Mouse (Mus musculus) embryonic fibroblast, embryonic 13.5 days (primary cell): ENCODE data around the gene Fam180a. TPM values are rescaled to one million over a fixed set of nuclear protein-coding genes. Genes with fewer than 3 reads are reported as not detected.
"Not testable (repeated sequence)": the region's sequence is repeated elsewhere in the genome, so short reads cannot be mapped to it uniquely, and the experiment has no call there.

Experiments used
- H3K27ac ChIP-seq: 2 replicates; pipeline ENCODE4 v1.5.1; 2012; ENCODE audit warnings: low read length, control low read depth, inconsistent platforms; ENCODE audit not compliant: insufficient read depth
- H3K4me1 ChIP-seq: 2 replicates; pipeline ENCODE4 v1.6.1; 2011; ENCODE audit warnings: low read length; ENCODE audit not compliant: control insufficient read depth, insufficient read depth
- H3K4me3 ChIP-seq: 2 replicates; pipeline ENCODE4 v1.5.1; 2011; ENCODE audit warnings: mild to moderate bottlenecking, control low read depth, low read length; ENCODE audit not compliant: insufficient read depth
- CTCF ChIP-seq: IDR thresholded peaks from 2 replicates; pipeline ENCODE4 v1.5.1; 2011; ENCODE audit warnings: mild to moderate bottlenecking, control low read depth, low read length, moderate library complexity, borderline replicate concordance; ENCODE audit not compliant: insufficient read depth
- POLR2A ChIP-seq: IDR thresholded peaks from 2 replicates; pipeline ENCODE4 v1.6.1; 2011; ENCODE audit warnings: low read depth, mild to moderate bottlenecking, control low read depth, low read length, moderate library complexity
- polyA plus RNA-seq: library from polyadenylated mRNA; stranded (reverse); fragments of >200 nt; gene quantifications from 2 replicates; pipeline ENCODE4 v1.2.4, GENCODE M21; 2011; ENCODE audit warnings: low read depth; ENCODE audit not compliant: missing spikeins, insufficient read length

The Fam180a gene
- polyA plus RNA-seq, result 0.62 and 3.0 TPM in 2 replicates

GRCm38 (mm10) chr6:35326111-35326515, at the start of gene Fam180a:
Fam180a (minus strand) TSS chr6:35326141.
- H3K4me3 ChIP-seq, result no peak within 1 kb of the TSS
- no peak for TF ChIP-seq POLR2A
- TF ChIP-seq CTCF, result no peak
- H3K27ac ChIP-seq, result peak within 1 kb of the TSS; percentile 7; the same call in 1 of the 2 replicates
- peaks cover 2% of the 10 kb centered on the region; the same call in 1 of the 2 replicates for H3K4me1 ChIP-seq

- Histone ChIP-seq H3K27ac (no peak overlapping the region), H3K4me3 (no peak overlapping the region), H3K4me1 (no peaks in the 10 kb centered on the region; the same call in 1 of the 2 replicates)
- TF ChIP-seq CTCF, result no peak
- TF ChIP-seq POLR2A, result no peak
These were observed 48.1 kb upstream of the Fam180a start for GRCm38 (mm10) chr6:35374052-35374451.

GRCm38 (mm10) chr6:35370356-35370755, 44.4 kb upstream of the Fam180a start:
- no peaks in the 10 kb centered on the region; the same call in 1 of the 2 replicates for H3K4me1 ChIP-seq
- no peak overlapping the region for H3K4me3 ChIP-seq
- no peak for TF ChIP-seq POLR2A
- TF ChIP-seq CTCF, result no peak
- H3K27ac ChIP-seq, result no peak overlapping the region

GRCm38 (mm10) chr6:35369578-35370282, 43.8 kb upstream of the Fam180a start:
- not testable (repeated sequence) for H3K4me3 ChIP-seq, H3K27ac ChIP-seq, H3K4me1 ChIP-seq

GRCm38 (mm10) chr6:35362596-35362995, 36.7 kb upstream of the Fam180a start:
- H3K4me1 ChIP-seq, result no peaks in the 10 kb centered on the region
- H3K4me3 ChIP-seq, result no peak overlapping the region
- TF ChIP-seq POLR2A (no peak), CTCF (no peak)
- H3K27ac ChIP-seq, result no peak overlapping the region

GRCm38 (mm10) chr6:35355320-35355719, 29.4 kb upstream of the Fam180a start:
- TF ChIP-seq CTCF, result no peak
- TF ChIP-seq POLR2A, result no peak
- no peak overlapping the region for H3K27ac ChIP-seq
- no peak overlapping the region for H3K4me3 ChIP-seq
- H3K4me1 ChIP-seq, result 0 out of 2 replicates have a peak, but pooled peaks cover 3% of the 10 kb centered on the region

- Histone ChIP-seq H3K4me1 (0 out of 2 replicates have a peak, but pooled peaks cover 3% of the 10 kb centered on the region), H3K4me3 (no peak overlapping the region), H3K27ac (no peak overlapping the region)
- no peak for TF ChIP-seq CTCF
- no peak for TF ChIP-seq POLR2A
These were observed 28.7 kb upstream of the Fam180a start for GRCm38 (mm10) chr6:35354622-35354998.

- TF ChIP-seq POLR2A, result no peak
- TF ChIP-seq CTCF, result no peak
- Histone ChIP-seq H3K4me3 (no peak overlapping the region), H3K4me1 (0 out of 2 replicates have a peak, but pooled peaks cover 3% of the 10 kb centered on the region), H3K27ac (no peak overlapping the region)
These were observed 28.1 kb upstream of the Fam180a start for GRCm38 (mm10) chr6:35353846-35354621.

- no peak overlapping the region for H3K4me3 ChIP-seq
- 0 out of 2 replicates have a peak, but pooled peaks cover 3% of the 10 kb centered on the region for H3K4me1 ChIP-seq
- TF ChIP-seq CTCF (no peak), POLR2A (no peak)
- H3K27ac ChIP-seq, result no peak overlapping the region
These were observed 27.5 kb upstream of the Fam180a start for GRCm38 (mm10) chr6:35353416-35353815.

GRCm38 (mm10) chr6:35352867-35353266, 26.9 kb upstream of the Fam180a start:
- no peak overlapping the region for H3K27ac ChIP-seq

More at GRCm38 (mm10) chr6:35352867-35353266, 26.9 kb upstream of the Fam180a start:
- no peak for TF ChIP-seq CTCF
- no peak overlapping the region for H3K4me3 ChIP-seq
- 0 out of 2 replicates have a peak, but pooled peaks cover 3% of the 10 kb centered on the region for H3K4me1 ChIP-seq
